Mouse (Mus musculus) bone marrow, adult 2 months (tissue): ENCODE results near the gene Dapk2.

ENCODE experiments used
- CTCF ChIP-seq: fragments of 200-500 bp; IDR thresholded peaks from 2 replicates; pipeline ENCODE4 v1.5.1; 2011; ENCODE audit warnings: low read length, control low read depth; ENCODE audit not compliant: control insufficient read depth, insufficient read depth
- POLR2A ChIP-seq: fragments of 200-500 bp; IDR thresholded peaks from 2 replicates; pipeline ENCODE4 v1.6.1; 2011; ENCODE audit warnings: low read depth, mild to moderate bottlenecking, control low read depth, low read length, borderline replicate concordance; ENCODE audit not compliant: control insufficient read depth

GRCm38 (mm10) chr9:66316603-66317002, 158.6 kb downstream of the Dapk2 start:
- no peak for TF ChIP-seq CTCF
- no peak for TF ChIP-seq POLR2A
